Mouse (Mus musculus) adipocyte (in vitro differentiated cells): Measurements from ENCODE around the gene Yjefn3.

Source experiments
- DNase-seq: peaks from one replicate; pipeline ENCODE4 v3.0.0-alpha.2; 2016; ENCODE audit warnings: low spot score

Gene Yjefn3

DNA sequence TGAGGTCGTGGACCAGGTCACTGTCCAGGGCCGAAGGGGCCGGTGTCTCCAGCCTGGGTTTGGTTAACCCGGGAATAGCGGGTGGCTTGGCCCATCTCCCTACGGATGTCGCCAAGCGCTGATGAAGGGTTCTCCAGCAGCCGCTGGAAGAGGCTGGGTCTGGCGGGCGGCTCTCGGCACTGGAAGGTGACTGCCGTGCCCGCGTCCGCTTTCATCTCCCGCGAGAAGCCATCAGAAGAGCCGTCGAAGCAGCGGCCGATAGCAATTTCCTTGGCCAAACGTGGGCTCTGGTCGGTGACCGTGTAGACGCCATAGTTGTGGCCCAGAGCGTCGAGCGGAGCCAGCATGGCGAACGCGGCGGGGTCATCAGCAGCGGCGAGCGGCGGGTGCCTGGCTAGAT is 21.7 kb downstream of the Yjefn3 start:
- no peak for DNase-seq

DNA sequence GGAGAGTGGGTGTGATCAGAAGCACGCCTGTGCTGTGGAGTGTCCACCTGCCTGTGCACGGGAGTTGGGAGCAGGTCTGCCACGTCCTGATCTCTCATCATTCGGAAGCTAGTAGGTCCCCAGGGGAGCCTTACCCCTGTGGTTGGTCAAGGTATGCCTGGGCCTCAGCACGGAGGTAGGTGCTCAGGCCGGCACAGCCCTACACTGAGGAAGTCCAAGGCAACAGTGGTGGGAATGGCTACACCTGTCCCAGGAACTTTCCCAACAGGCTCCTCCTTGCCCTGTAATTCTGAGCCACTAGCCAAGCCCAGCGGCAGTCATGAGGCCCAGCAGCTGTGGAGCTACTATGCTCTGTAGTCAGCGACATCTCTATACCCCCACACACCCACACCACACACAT is 22.8 kb downstream of the Yjefn3 start:
- DNase-seq: no peak

DNA sequence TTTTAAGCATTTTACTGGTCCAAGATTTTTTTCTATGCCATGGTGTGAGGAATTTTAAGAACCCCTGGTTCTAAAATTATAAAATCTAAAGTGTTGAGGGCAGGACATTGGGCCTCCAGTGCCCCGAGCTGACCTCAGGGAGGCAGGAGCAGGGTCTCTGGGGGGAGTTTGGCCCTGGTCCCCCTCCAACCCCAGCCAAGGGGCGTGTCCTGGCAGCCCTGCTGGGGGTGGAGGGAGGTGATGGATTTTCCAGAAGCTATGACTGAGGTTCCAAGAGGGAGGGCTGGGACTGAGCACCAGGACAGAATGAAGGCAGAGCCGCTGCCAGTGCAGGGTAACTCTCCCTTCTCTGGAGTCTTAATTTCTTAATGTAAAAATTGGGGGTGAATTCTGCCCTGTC is 24.5 kb downstream of the Yjefn3 start:
- no peak for DNase-seq

DNA sequence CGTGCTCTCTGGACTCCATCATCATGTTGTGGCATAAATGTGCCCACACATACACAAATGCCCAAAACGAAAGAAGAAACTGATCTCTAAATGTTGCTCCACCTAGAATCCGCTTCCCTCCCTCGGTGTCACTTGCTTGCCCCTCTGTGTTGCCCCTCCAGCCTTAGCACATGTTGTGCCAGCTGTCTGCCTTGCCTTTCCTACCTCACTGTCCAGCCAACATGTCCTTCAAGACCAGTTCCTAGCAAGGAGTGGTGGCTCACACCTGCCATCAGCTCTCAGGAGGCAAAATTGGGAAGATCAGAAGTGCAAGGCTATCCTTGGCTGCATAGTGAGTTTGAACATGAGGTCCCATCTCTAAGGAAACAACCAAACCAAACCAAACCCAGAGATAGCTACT is 25.1 kb downstream of the Yjefn3 start:
- no peak for DNase-seq

DNA sequence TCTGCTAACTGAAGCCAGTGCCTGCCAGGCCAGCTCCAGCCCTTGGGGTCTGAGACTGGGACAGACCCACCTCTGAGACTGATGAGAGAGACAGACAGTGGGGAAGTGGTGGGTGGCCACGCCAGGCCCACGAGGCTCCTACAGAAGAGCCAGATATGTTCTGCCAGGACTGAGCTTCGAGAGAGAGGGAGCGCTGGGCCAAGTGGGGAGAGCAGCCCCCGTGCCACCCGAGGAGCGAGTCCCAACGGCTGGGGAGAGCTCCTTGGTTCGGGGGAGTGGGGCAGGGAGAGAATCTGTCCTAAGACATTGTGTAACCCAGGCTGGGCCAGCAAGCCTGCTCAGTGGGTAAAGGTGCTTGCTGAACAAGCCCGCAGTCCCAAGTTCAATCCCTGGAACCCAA is 25.5 kb downstream of the Yjefn3 start:
- no peak for DNase-seq

DNA sequence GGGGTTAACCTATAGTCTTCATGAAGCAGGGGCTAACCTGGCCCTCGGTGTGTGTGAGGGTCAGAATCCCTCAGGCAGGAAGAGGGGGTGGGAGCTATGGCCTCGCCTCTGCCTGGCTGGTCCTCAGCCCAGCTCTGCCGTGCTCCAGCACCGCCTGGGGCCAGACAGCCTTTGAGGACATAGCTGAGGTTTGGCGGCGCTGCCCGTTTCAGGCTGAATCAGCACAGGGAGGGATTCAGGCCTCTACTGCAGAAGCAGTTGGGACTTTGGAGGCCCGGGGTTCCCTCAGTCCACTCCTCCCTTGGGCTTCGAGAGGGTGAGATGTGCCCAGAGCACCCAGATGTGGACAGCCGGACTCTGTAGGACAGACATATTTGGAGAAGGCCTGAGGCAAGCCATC is 26.4 kb downstream of the Yjefn3 start:
- DNase-seq: no peak

DNA sequence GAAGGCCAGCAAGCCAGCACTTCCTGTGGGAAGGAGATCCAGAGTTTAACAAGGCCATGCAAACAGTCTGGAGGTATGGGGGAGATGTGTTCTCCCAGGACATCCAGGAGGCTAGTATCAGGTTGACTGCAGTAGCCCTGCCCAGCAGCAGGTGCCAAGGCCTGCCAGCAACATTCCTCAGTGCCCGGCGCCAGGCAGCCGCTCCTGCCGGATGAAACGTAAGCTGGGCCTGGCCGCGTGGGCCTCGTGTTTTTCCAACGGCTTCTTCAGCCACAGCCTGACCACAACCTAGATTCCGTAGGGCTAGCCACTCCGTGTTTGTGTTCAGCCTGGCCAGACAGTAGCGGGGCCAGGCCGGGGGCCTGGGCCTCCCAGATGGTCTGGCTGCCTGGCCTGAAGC is 27.9 kb downstream of the Yjefn3 start:
- DNase-seq: no peak

DNA sequence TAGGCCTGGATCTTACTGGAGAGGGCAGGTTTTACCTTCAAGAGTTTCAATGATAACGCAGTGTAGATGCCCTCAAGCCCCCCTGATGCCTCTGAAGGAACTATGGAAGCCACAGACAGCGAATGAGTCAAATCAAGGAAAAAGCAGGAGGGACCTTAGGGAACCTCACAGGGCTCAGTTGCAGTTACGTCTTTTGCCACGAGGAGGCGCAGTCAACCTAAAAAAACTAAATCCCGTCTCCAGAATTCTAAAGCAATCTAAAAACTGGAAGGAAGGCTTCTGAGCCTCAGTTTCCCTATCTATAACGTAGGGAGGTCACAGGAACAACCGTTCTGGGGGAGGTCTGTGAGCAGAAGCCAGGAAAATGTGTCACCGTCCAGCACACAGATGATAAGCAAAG is 28.4 kb downstream of the Yjefn3 start:
- DNase-seq: peak; percentile 84

DNA sequence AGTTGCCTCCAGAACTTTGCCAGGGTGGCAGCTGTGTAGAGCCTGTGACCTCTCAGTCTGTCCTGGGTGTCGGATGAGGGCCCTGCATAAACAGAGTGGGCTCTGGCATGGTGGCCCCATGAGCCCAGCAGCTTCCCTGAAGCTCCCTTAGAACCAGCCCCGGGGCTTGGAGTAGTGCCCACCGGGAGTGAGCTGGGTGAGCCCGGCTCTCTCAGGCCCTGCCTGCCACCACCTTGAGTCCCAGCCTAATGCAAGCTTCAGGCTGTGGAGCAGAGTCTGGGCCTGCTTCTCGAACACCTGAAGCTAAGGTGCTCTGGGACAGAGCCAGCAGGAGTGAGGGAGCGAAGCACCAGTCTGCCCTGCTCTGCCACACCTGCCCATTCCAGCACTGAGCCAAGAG is 31.6 kb downstream of the Yjefn3 start:
- no peak for DNase-seq

DNA sequence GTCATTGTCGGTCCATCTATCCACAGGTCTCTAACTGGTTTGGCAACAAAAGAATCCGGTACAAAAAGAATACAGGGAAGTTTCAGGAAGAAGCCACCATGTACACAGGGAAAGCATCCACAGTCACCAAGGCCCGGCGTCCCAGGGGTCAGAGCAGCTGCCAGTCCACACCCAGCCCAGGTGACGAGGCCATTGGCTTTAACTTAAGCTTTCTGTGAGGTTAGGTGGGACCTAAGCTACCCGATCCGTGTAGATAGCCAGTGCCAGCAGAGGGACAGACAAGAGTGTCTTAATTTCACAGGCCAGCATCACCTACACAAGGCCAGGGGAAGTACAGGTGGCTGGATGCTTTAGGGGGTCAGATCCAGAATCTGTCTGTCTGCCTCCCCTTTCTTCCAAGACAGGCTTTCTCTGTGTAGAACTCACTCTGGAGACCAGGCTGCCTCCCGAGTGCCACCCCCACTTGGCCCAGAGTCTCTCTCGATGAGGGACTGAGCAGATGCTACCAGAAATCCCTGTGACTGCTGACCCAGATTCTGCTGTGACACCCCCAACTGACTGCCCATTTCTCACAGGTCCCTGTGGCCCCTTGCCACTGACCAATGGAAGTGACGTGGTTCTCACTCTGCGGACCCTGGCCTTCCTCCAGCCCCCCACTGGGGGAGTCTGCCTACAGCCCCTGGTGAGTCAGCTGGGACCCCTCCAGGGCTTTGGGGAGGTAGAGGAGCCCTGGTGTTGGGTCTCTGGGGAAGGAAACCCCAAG is 32.3 kb downstream of the Yjefn3 start:
- no peak for DNase-seq

DNA sequence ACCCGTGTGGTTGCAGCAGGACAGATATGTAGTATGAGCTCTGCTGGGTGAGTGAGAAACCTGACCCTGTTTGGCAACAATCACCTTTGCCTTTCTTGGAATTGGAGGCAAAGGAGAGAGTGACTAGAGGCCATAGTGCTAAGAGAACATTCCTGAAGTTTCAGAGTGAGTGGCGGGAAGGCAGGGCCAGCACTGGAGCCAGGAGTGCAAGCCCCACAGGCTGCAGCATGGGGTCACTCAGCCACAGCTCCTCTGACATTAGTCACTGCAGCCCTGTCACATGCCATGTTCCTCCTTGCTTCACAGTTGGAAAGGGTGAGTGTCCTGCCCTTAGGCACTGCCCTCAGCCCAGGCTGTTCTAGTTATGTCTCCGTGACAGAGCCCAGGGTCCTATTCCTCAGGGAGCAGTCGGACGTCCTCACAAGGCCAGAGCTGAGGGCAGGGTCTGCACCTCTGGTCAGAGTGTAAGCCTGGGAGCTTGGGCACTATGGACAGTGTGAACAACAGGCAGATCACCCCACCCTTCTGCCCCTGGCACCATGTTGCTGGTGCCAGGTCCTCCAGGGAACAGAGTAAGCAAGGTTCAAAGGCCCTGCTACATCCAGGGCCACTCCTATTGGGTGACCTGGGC is 34.7 kb downstream of the Yjefn3 start:
- peak; percentile 86 for DNase-seq

DNA sequence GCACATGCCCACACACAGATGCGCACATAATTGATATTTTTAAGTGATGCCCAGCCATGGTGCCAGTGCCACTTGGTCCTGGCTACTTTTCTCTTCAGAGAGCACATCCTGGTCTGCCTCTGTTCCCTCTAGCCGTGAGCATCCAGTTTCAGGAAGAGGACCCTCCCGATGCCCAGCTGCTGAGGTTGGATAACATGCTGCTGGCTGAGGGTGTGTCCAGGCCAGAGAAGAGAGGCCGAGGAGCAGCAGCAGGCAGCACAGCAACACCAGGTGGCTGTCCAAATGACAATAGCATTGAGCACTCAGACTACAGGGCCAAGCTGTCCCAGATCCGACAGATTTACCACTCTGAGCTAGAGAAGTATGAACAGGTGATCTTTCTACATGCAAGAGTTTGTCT is 38.3 kb downstream of the Yjefn3 start:
- DNase-seq: no peak

DNA sequence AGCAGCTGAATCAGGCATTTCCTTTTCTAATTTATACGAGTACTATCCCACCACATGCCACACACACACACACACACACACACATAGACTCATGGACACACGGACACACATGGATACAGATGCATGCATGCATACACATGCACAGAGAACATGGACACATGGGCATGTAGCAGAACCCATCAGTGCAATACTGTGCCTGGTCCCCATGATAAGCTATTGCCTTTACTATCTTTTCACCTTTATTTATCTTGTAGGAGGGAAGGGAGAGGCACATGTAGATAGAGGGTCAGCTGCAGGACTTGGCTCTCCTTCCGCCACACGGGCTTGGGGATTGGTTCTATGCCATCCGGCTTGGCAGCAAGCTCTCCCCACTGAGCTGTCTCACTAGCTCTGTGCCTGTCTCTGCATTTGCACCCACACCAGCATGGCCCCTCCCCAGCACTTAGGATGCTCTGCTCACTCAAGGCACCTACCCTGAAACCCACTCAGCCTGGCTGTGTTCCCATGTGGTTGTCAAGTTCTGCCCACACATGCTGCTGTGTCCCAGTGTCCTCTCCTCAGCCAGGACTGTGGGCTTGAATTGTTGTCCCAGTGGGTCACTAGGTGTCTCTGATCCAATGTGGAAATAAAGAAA is 39.0 kb downstream of the Yjefn3 start:
- DNase-seq: no peak

DNA sequence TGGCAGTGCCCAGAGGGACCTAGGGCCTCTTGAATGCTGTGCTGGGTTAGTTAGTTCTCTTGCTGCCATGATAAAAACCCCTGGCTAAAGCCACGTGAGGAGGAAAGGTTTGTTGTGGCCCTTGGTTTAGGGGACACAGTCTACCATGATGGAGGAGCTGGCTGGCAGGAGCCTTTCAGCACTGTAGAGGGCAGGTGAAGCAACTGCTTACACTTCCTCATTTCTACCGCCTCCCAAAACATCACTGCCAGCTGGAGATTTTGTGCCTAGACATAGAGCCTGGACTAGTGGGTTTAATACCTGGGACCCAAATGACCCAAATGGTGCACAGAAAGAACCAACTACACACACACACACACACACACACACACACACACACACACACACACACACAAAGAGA is 41.3 kb downstream of the Yjefn3 start:
- no peak for DNase-seq

DNA sequence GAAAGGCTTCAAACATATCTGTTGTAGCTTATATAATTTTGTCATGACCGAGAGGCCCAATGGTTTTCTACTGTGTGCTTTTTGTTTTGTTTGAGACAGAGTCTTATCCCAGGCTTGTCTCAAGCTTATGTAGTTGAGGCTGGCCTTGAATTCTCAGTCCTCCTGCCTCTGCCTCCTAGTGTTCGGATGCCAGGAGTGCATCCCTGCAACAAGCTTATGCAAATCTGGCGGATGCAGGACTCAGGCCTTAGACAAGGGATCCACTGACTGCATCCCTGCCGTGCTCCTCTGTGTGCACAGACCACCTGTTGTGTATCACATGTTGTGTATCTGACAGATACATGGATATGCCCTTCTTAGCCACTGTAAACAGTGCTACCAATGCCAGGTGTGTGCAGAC is 41.7 kb downstream of the Yjefn3 start:
- DNase-seq: no peak

DNA sequence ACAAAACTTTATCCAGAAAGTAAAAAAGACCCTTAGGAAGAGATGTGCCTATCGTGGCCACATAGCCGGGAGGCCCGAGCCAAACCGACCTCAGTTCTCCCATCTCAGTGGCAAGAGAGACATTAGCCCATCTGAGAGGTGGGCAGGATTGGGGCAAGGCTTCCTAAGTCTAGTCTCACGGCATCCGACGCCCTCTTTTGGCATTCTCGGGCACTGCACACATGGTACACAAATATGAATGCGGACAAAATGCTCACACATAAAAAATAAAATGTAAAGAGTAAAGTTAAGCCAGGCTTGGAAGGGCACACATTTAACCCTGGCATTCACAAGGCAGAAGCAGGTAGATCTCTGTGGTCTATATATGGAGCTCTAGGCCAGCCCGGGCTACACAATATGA is 48.6 kb downstream of the Yjefn3 start:
- no peak for DNase-seq

DNA sequence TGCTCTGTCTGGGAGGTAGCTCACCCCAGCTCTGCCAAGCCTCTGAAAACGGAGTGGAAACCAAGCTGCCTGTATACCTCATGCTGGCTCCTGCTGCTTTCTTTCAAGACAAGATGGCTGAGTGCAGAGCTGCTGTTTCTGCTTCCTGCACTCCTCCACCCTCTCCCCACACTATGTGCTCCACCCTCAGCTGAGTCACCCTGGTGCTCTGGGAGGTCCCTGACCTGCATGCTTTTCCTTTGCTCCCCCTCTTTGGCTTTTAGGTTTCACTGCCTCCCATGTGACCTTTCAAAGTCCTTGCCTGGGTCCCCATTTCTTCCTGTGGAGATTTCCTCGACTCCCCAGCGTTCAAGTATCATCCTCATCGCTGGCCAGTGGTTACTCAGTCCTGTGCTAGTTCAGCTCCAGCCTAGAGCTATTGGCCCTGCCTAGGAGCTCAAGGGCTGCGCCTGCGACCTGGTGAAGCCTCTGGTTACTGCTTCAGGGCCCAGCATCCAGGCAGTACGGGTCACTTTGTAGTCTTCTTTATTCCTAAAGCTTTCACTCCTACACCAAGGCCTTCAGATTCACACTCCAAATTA is 51.5 kb downstream of the Yjefn3 start:
- no peak for DNase-seq

DNA sequence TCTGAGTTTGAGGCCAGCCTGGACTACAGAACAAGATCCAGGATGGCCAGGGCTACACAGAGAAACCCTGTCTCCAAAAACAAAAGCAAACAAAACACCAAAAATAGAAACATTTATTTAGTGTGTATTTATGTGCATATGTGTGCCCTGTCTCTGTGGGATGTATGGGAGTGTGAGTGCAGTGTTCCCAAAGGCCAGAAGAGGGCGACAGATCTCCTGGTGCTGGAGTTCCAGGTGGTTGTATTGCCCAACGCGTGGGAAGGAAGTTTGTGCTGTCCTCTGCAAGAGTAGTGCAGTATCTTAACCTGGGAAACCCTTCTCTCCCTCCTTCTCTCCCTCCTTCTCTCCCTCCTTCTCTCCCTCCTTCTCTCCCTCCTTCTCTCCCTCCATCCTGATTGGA is 52.6 kb downstream of the Yjefn3 start:
- DNase-seq: no peak

DNA sequence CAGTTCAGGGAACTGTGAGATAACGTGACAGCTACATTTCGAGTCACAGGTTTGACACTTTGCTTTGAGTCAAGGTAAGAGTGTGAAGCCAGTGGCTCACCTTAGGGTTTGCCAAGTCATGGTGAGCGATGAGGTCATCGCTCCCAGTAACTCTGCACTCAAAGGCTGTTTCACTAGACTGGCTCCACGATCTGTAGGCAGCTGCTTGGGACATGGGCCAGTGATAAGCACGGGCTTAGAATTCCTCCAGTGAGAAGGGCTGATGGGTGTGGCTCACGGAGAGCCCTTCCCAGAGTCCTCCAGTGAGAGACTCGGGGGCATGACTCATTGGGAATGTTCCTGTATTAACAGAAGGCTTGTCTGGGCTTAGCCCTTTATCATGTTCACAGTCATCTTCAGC is 53.6 kb downstream of the Yjefn3 start:
- DNase-seq: peak; percentile 49

DNA sequence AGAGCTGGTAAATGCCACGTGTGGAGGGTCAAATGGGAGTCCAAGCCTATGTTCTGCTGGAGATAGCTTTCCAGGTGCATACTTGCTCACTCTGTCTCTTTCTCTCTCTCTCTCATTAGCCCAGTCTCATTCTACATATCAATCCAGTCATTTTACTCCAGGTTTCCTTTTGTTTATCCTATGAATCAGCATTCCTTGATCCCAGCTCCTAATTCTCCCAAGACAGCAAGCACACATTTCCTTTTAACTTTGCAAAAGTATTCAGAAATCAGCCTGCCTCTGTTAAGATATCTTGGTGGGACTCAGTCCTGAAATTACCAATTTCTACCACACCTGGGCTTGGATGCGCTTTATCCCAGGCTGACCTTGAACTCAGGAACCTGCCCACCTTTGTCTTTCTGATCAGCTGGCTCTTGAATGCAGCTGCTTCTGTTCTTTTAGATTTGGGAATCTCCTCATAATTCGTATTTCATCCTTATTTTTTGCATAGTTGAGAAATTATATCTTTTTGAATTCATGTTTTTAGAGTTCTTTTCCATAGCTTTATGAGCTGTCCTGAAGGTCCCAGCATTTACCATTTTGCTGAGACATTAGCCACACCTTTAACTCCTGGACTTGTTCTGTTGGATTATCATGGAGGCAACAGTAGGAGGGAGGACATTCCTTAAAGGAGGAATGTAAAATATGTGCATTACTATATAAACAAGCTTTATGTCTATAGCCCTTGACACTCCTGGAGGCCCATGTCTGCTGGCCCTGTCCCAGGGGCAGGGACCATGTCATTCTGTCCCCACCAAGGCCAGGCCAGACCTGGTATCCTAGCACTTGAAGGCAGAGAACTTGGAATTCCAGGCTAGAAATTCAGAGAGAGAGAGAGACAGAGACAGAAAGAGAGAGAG is 55.1 kb downstream of the Yjefn3 start:
- no peak for DNase-seq
